Mouse (Mus musculus) heart, embryonic 15.5 days (tissue): ENCODE data around the gene Sp1. TPM values are rescaled to one million over a fixed set of nuclear protein-coding genes. Genes with fewer than 3 reads are reported as not detected.

Source experiments
- ATAC-seq: fragments of 200-750 bp; cut with Nextera tagmentation; replicated peaks from 2 replicates; pipeline ENCODE4 v1.8.0; 2017; ENCODE audit warnings: low read depth, moderate TSS enrichment; ENCODE audit not compliant: insufficient number of reproducible peaks, insufficient read depth, low FRiP score
- H3K27ac ChIP-seq: fragments of 300-500 bp; sonication (generic); 2 replicates; pipeline ENCODE4 v1.5.1; 2015; ENCODE audit warnings: mild to moderate bottlenecking, inconsistent platforms
- H3K27me3 ChIP-seq: fragments of 300-500 bp; sonication (generic); 2 replicates; pipeline ENCODE4 v1.6.1; 2015; ENCODE audit warnings: inconsistent platforms
- H3K36me3 ChIP-seq: fragments of 300-500 bp; sonication (generic); 2 replicates; pipeline ENCODE4 v1.6.1; 2015; ENCODE audit warnings: mild to moderate bottlenecking, inconsistent platforms
- H3K4me1 ChIP-seq: fragments of 300-500 bp; sonication (generic); replicated peaks from 2 replicates; pipeline ENCODE4 v1.6.1; 2015; ENCODE audit warnings: inconsistent platforms
- H3K4me2 ChIP-seq: fragments of 300-500 bp; sonication (generic); 2 replicates; pipeline ENCODE4 v1.6.1; 2015; ENCODE audit warnings: inconsistent platforms, mild to moderate bottlenecking, moderate library complexity
- H3K4me3 ChIP-seq: fragments of 300-500 bp; sonication (generic); 2 replicates; pipeline ENCODE4 v1.5.1; 2015; ENCODE audit warnings: mild to moderate bottlenecking, inconsistent platforms
- H3K9ac ChIP-seq: fragments of 300-500 bp; sonication (generic); 2 replicates; pipeline ENCODE4 v1.6.1; 2015; ENCODE audit warnings: mild to moderate bottlenecking, inconsistent platforms
- H3K9me3 ChIP-seq: fragments of 300-500 bp; sonication (generic); replicated peaks from 2 replicates; pipeline ENCODE4 v1.6.1; 2016; ENCODE audit warnings: inconsistent platforms
- WGBS: fragments of 180-500 bp; shearing (Covaris S2); methylation state at CpG from one replicate; pipeline ENCODE4 v1.1.7; 2015; ENCODE audit warnings: mixed read lengths; 5-methylcytosine and 5-hydroxymethylcytosine counted together
- polyA plus RNA-seq: library from polyadenylated mRNA; unstranded; fragments of >200 nt; fragmentation: Nextera tagmentation; extraction: Ambion mirVana; gene quantifications from 2 replicates; pipeline ENCODE4 v1.2.1, GENCODE M21; 2015

Gene Sp1
- polyA plus RNA-seq: 4.7 and 5.0 TPM in 2 replicates

- Histone ChIP-seq H3K27me3 (no peaks in the 10 kb centered on the region), H3K4me1 (peaks cover 40% of the 10 kb centered on the region), H3K4me3 (peak within 1 kb of the TSS; percentile 79), H3K27ac (peak within 1 kb of the TSS; percentile 100), H3K4me2 (peak within 1 kb of the TSS; percentile 77), H3K36me3 (peaks cover 31% of the 10 kb centered on the region), H3K9ac (peak within 1 kb of the TSS; percentile 90), H3K9me3 (no peaks in the 10 kb centered on the region)
- peak; percentile 94 for ATAC-seq
- WGBS: under 1% methylated on average over 38 of the region's 38 CpGs
Observed at GRCm38 (mm10) chr15:102405489-102406195, at the start of gene Sp1. TSS of gene Sp1 (plus strand) at chr15:102406143.

GRCm38 (mm10) chr15:102356501-102357325 is 49.2 kb upstream of the Sp1 start:
- Histone ChIP-seq H3K27me3 (peaks cover 35% of the 10 kb centered on the region), H3K4me1 (peaks cover 34% of the 10 kb centered on the region), H3K27ac (peak overlapping the region; percentile 54), H3K9me3 (no peaks in the 10 kb centered on the region), H3K4me3 (peak overlapping the region; percentile 60; the same call in 1 of the 2 replicates), H3K9ac (peak overlapping the region; percentile 56), H3K36me3 (no peaks in the 10 kb centered on the region), H3K4me2 (peak overlapping the region; percentile 98)
- WGBS: 52% methylated on average over 16 of the region's 16 CpGs
- no peak for ATAC-seq

GRCm38 (mm10) chr15:102358126-102358525 is 47.8 kb upstream of the Sp1 start:
- H3K27ac ChIP-seq: no peak overlapping the region

GRCm38 (mm10) chr15:102358834-102359233 is 47.1 kb upstream of the Sp1 start:
- 26% methylated on average over 5 of the region's 5 CpGs for WGBS
- Histone ChIP-seq H3K36me3 (no peaks in the 10 kb centered on the region), H3K4me1 (peaks cover 44% of the 10 kb centered on the region), H3K27me3 (peaks cover 38% of the 10 kb centered on the region), H3K9me3 (no peaks in the 10 kb centered on the region), H3K4me2 (peak overlapping the region; percentile 49; the same call in 1 of the 2 replicates), H3K9ac (no peak overlapping the region), H3K27ac (no peak overlapping the region), H3K4me3 (0 out of 2 replicates have a peak overlapping the region, but pooled peaks have one; percentile 29)
- ATAC-seq: no peak

More at GRCm38 (mm10) chr15:102358126-102358525, 47.8 kb upstream of the Sp1 start:
- peak overlapping the region; percentile 49 for H3K4me2 ChIP-seq
- 6% methylated on average over 23 of the region's 25 CpGs for WGBS
- no peak for ATAC-seq
- peaks cover 35% of the 10 kb centered on the region for H3K27me3 ChIP-seq
- no peaks in the 10 kb centered on the region for H3K36me3 ChIP-seq
- H3K4me1 ChIP-seq: peaks cover 43% of the 10 kb centered on the region
- peak overlapping the region; percentile 29 for H3K4me3 ChIP-seq
- no peaks in the 10 kb centered on the region for H3K9me3 ChIP-seq
- H3K9ac ChIP-seq: peak overlapping the region; percentile 28; the same call in 1 of the 2 replicates

DNA sequence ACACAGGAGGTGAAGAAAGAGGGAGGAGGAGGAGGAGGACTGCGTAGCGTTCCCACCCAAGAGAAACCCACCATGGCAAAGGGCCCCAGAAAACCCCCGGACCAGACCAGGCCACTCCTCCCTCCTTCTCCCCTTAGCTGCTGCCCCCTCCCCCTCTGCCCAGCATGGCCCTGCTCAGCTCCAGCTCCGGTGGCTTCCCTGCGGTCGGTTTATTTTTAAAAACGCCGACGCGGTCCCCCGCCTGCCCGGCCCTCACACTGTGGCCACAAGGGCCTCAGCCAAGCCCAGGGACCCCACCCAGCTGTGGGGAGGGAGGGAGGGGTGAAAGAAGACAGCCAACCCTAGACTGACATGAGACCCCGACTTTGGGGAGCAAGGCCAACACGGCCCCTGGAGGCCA is 43.3 kb upstream of the Sp1 start:
- Histone ChIP-seq H3K27me3 (peaks cover 46% of the 10 kb centered on the region), H3K4me2 (peak overlapping the region; percentile 56), H3K9me3 (no peaks in the 10 kb centered on the region), H3K4me3 (peak overlapping the region; percentile 26), H3K9ac (peak overlapping the region; percentile 47), H3K36me3 (no peaks in the 10 kb centered on the region), H3K27ac (0 out of 2 replicates have a peak overlapping the region, but pooled peaks have one; percentile 16), H3K4me1 (peaks cover 34% of the 10 kb centered on the region)
- ATAC-seq: peak; percentile 51; the same call in 1 of the 2 replicates
- WGBS: 11% methylated on average over 14 of the region's 14 CpGs

DNA sequence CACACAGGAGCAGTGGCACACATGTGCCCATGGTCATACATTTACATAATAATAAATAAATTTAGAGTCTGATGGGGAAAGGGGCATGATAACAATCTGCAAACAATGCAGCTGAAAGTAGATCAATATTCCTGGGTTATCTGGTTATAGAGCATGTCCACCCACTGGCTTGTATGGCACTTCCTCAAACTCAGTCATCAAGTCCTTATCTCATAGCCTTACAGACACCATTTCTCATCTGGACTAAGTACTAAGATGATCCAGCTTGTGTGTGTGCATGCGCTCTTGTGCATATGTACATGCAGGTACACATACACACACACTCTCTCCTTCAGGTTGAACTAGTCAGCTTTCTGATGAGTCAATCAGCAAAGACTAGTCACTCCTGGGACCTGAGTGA is 41.3 kb upstream of the Sp1 start:
- ATAC-seq: no peak

GRCm38 (mm10) chr15:102366238-102366637 is 39.7 kb upstream of the Sp1 start:
- H3K27me3 ChIP-seq: peaks cover 45% of the 10 kb centered on the region

More for the DNA sequence above, 41.3 kb upstream of the Sp1 start:
- WGBS: 83% methylated on average over 1 of the region's 1 CpGs
- Histone ChIP-seq H3K9me3 (no peaks in the 10 kb centered on the region), H3K27ac (no peak overlapping the region), H3K36me3 (no peaks in the 10 kb centered on the region), H3K4me3 (no peak overlapping the region), H3K4me2 (no peak overlapping the region), H3K9ac (no peak overlapping the region), H3K4me1 (peaks cover 19% of the 10 kb centered on the region), H3K27me3 (peaks cover 34% of the 10 kb centered on the region)

DNA sequence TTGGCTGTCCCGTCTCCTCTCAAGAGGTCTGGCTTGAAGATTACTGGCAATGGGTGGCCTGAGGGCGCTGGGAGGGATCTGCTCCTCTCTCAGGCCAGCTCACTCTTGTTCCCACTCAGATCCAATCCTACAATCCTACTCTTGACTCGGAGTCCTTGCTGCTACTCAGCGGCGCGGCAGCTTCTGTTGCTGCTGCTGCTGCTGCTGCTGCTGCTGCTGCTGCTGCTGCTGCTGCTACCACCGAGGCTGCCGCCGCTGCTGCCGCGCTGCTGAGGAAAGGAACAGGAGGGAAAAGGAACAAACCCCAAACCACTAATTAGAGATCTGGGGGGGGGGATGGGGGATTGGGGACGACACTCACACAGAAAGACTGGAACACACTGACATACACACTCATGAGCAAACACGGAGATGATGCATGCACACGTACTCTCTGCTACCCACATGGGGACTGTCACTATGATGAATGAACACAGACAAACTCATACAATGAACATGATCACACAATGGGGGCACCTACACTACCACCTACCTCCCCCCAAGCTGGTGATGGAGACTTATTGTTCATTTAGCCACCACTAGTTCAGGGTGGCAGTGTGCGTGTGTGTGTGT is 39.1 kb upstream of the Sp1 start, which contains the start of gene Sp7:
Gene Sp7 (minus strand): TSS at position 450 of the 612 bp plus-strand sequence.
- H3K4me2 ChIP-seq: peak within 1 kb of the TSS; percentile 58
- no peak within 1 kb of the TSS for H3K27ac ChIP-seq
- H3K36me3 ChIP-seq: no peaks in the 10 kb centered on the region
- H3K4me3 ChIP-seq: peak within 1 kb of the TSS; percentile 29
- 8% methylated on average over 15 of the region's 15 CpGs for WGBS
- H3K27me3 ChIP-seq: peaks cover 45% of the 10 kb centered on the region
- no peak within 1 kb of the TSS; the same call in 1 of the 2 replicates for H3K9ac ChIP-seq
- ATAC-seq: no peak
- H3K4me1 ChIP-seq: peaks cover 31% of the 10 kb centered on the region
- no peaks in the 10 kb centered on the region for H3K9me3 ChIP-seq

More at GRCm38 (mm10) chr15:102366238-102366637, 39.7 kb upstream of the Sp1 start:
- no peaks in the 10 kb centered on the region for H3K9me3 ChIP-seq
- WGBS: 12% methylated on average over 7 of the region's 7 CpGs
- peak overlapping the region; percentile 58 for H3K4me2 ChIP-seq
- H3K4me3 ChIP-seq: no peak overlapping the region
- no peaks in the 10 kb centered on the region for H3K36me3 ChIP-seq
- peaks cover 31% of the 10 kb centered on the region for H3K4me1 ChIP-seq
- ATAC-seq: no peak
- no peak overlapping the region for H3K9ac ChIP-seq
- no peak overlapping the region for H3K27ac ChIP-seq

- no peak overlapping the region for H3K27ac ChIP-seq
Observed at GRCm38 (mm10) chr15:102369972-102370371, 36.0 kb upstream of the Sp1 start.

GRCm38 (mm10) chr15:102370727-102371126 is 35.2 kb upstream of the Sp1 start:
- H3K4me1 ChIP-seq: peaks cover 21% of the 10 kb centered on the region
- H3K4me3 ChIP-seq: no peak overlapping the region
- peaks cover 36% of the 10 kb centered on the region for H3K27me3 ChIP-seq
- 0 out of 2 replicates have a peak overlapping the region, but pooled peaks have one; percentile 8 for H3K9ac ChIP-seq
- no peaks in the 10 kb centered on the region for H3K36me3 ChIP-seq
- no peak overlapping the region for H3K27ac ChIP-seq
- no peaks in the 10 kb centered on the region for H3K9me3 ChIP-seq
- H3K4me2 ChIP-seq: peak overlapping the region; percentile 38
- no peak; the same call in 1 of the 2 replicates for ATAC-seq
- 11% methylated on average over 10 of the region's 10 CpGs for WGBS

More at GRCm38 (mm10) chr15:102369972-102370371, 36.0 kb upstream of the Sp1 start:
- ATAC-seq: no peak
- H3K9ac ChIP-seq: no peak overlapping the region
- H3K9me3 ChIP-seq: no peaks in the 10 kb centered on the region
- H3K27me3 ChIP-seq: peaks cover 40% of the 10 kb centered on the region
- H3K4me1 ChIP-seq: peaks cover 21% of the 10 kb centered on the region
- peak overlapping the region; percentile 11; the same call in 1 of the 2 replicates for H3K4me3 ChIP-seq
- H3K36me3 ChIP-seq: no peaks in the 10 kb centered on the region
- WGBS: 19% methylated on average over 13 of the region's 13 CpGs
- H3K4me2 ChIP-seq: peak overlapping the region; percentile 38
